Mouse (Mus musculus): ENCODE results near the gene B4gat1. TPM values are rescaled to one million over a fixed set of nuclear protein-coding genes. Genes with fewer than 3 reads are reported as not detected.

The B4gat1 gene
- total and polyA plus RNA-seq, 3 experiments = 6.9 to 9.6 TPM; not detected in 1

GRCm38 (mm10) chr19:5053909-5054308 lies 15.3 kb downstream of the B4gat1 start (continued):
- TF ChIP-seq NRF1 (IDR thresholded peaks at IDR 0.05; ENCODE audit: insufficient read depth, low read depth, low read length, poor library complexity, severe bottlenecking) (peak; percentile 70), SIN3A (IDR thresholded peaks at IDR 0.05; ENCODE audit: low read length) (peak; percentile 42; the same call in 1 of the 2 replicates), USF2 (IDR thresholded peaks at IDR 0.05; ENCODE audit: borderline replicate concordance in 1 of 2, insufficient read depth in 1 of 2, low read depth in 1 of 2, low read length in 2 of 2) (no peak), UBTF (IDR thresholded peaks at IDR 0.05; ENCODE audit: borderline replicate concordance, insufficient read depth, low read depth, low read length) (no peak), ELF1 (IDR thresholded peaks at IDR 0.05; ENCODE audit: low read depth, low read length) (peak; percentile 44; the same call in 1 of the 2 replicates), MAX (IDR thresholded peaks at IDR 0.05; ENCODE audit: low read length) (no peak), POLR2AphosphoS2 (IDR thresholded peaks at IDR 0.05; ENCODE audit: low read length) (peak; percentile 79), TBP (IDR thresholded peaks at IDR 0.05; ENCODE audit: low read depth, low read length) (0 out of 2 replicates have a peak, but pooled peaks have one; percentile 13), ZKSCAN1 (IDR thresholded peaks at IDR 0.05; ENCODE audit: low read depth, low read length) (no peak), TAL1 (IDR thresholded peaks at IDR 0.05; ENCODE audit: low read length) (no peak), MEF2A (IDR thresholded peaks at IDR 0.05; ENCODE audit: extremely low read depth, insufficient replicate concordance, low read depth, low read length, poor library complexity, severe bottlenecking) (peak; percentile 72; the same call in 1 of the 2 replicates), MAFK (IDR thresholded peaks at IDR 0.05; ENCODE audit: borderline replicate concordance, low read depth, low read length) (no peak), CHD2 (IDR thresholded peaks at IDR 0.05; ENCODE audit: low read length) (no peak)

GRCm38 (mm10) chr19:5056251-5056650 lies 17.6 kb downstream of the B4gat1 start:
- peak; percentile 62 for DNase-seq (ENCODE audit: low read depth, low spot score)
- no peak overlapping the region for H3K4me3 ChIP-seq (ENCODE audit: control insufficient read depth in 1 of 2, insufficient read depth in 1 of 2, low read depth in 2 of 2, low read length in 2 of 2)
- H3K27me3 ChIP-seq (ENCODE audit: control insufficient read depth in 1 of 2, insufficient read depth in 2 of 2, low read length in 2 of 2) = no peaks in the 10 kb centered on the region
- TF ChIP-seq CTCF (IDR thresholded peaks at IDR 0.05 in 2 of 3, conservative IDR thresholded peaks at IDR 0.05 in 1 of 3; ENCODE audit: control insufficient read depth in 1 of 3, insufficient read depth in 1 of 3, low read depth in 2 of 3, low read length in 3 of 3, poor library complexity in 1 of 3, severe bottlenecking in 1 of 3) (peak; percentile 72 to 84 (median 79)), USF2 (IDR thresholded peaks at IDR 0.05; ENCODE audit: borderline replicate concordance in 1 of 2, insufficient read depth in 1 of 2, low read depth in 1 of 2, low read length in 2 of 2) (no peak), GATA1 (IDR thresholded peaks at IDR 0.05; ENCODE audit: low read depth, low read length) (no peak), SMC3 (IDR thresholded peaks at IDR 0.05; ENCODE audit: low read depth, low read length) (peak; percentile 81), USF1 (IDR thresholded peaks at IDR 0.05; ENCODE audit: low read depth, low read length) (no peak), POLR2A (IDR thresholded peaks at IDR 0.05; ENCODE audit: control insufficient read depth in 1 of 2, insufficient read depth in 1 of 2, low read depth in 1 of 2, low read length in 2 of 2, poor library complexity in 1 of 2) (no peak), RAD21 (IDR thresholded peaks at IDR 0.05; ENCODE audit: low read depth, low read length) (peak; percentile 70), POLR2AphosphoS5 (IDR thresholded peaks at IDR 0.05; ENCODE audit: borderline replicate concordance, low read depth, low read length) (no peak), ZC3H11A (IDR thresholded peaks at IDR 0.05; ENCODE audit: low read depth, low read length) (peak; percentile 69)
- H3K79me2 ChIP-seq (ENCODE audit: control insufficient read depth, insufficient read depth, low read length, poor library complexity) = no peaks in the 10 kb centered on the region
- H3K27ac ChIP-seq (ENCODE audit: control insufficient read depth, low read depth, low read length) = no peak overlapping the region
- peaks cover 0 to 21% of the 10 kb centered on the region in 2 experiments; a peak in 2 of 4 replicates for H3K36me3 ChIP-seq (ENCODE audit: control insufficient read depth in 1 of 2, insufficient read depth in 2 of 2, low read length in 2 of 2)
- peaks cover 7 to 41% of the 10 kb centered on the region in 2 experiments; a peak in 3 of 4 replicates for H3K4me1 ChIP-seq (ENCODE audit: control insufficient read depth in 1 of 2, insufficient read depth in 2 of 2, low read length in 2 of 2)
- H3K9me3 ChIP-seq (replicated peaks; ENCODE audit: insufficient read depth, low read length) = no peaks in the 10 kb centered on the region
- no peak overlapping the region for H3K9ac ChIP-seq (ENCODE audit: control insufficient read depth, low read depth, low read length, poor library complexity, severe bottlenecking)

All from MEL (cell line).